23 mouse cellular contexts compared by ENCODE assay signal in genomic region chr14:45500052-45500451, GRCm38 (mm10). TPM values are rescaled to one million over a fixed set of nuclear protein-coding genes. Genes with fewer than 3 reads are reported as not detected.
DNase-seq lines count a peak whose midpoint lies in the region; ATAC-seq and TF ChIP-seq lines count a peak whose summit lies in the region.
"Had no signal": no experiment of that assay in that cellular context is flagged by ENCODE, and none has a peak within 500 bp of the region (broad histone marks: within the 10 kb centered on the region; RNA-seq: fewer than 3 reads in every experiment).

No protein-coding gene starts in this region.

- peak overlapping the region; percentile 2; the same call in 1 of the 2 replicates for H3K9ac ChIP-seq in heart, adult 2 months (ENCODE audit: low read depth, low read length)
- H3K9ac ChIP-seq in hindbrain, embryonic 13.5 days, result no peak overlapping the region
- H3K9ac ChIP-seq in hindbrain, embryonic 11.5 days (ENCODE audit: low read depth, low read length), result no peak overlapping the region
- H3K9ac ChIP-seq in neural tube, embryonic 14.5 days (replicated peaks; ENCODE audit: low read depth, low read length), result no peak overlapping the region
- H3K9ac ChIP-seq: embryonic facial prominence, embryonic 13.5 days; liver, embryonic 15.5 days had no signal

- H3K9me3 ChIP-seq in hindbrain, embryonic 13.5 days, result no peaks in the 10 kb centered on the region
- no peaks in the 10 kb centered on the region for H3K9me3 ChIP-seq in hindbrain, embryonic 11.5 days (ENCODE audit: control insufficient read depth, low read length)
- H3K9me3 ChIP-seq in neural tube, embryonic 14.5 days (ENCODE audit: control insufficient read depth, low read length), result no peaks in the 10 kb centered on the region
- H3K9me3 ChIP-seq: embryonic facial prominence, embryonic 13.5 days; limb, embryonic 10.5 days; liver, embryonic 15.5 days had no signal

- ATAC-seq in hindbrain, embryonic 13.5 days (ENCODE audit: low FRiP score), result no peak
- no peak for ATAC-seq in hindbrain, embryonic 11.5 days (ENCODE audit: low FRiP score)
- ATAC-seq in neural tube, embryonic 14.5 days (ENCODE audit: low read depth), result peak; percentile 21; the same call in 1 of the 2 replicates
- ATAC-seq: activated CD4-positive, CD25-positive, alpha-beta regulatory T cell, adult 4 months had no signal

- WGBS in heart, adult 2 months, result 69% methylated on average over 11 of the region's 11 CpGs
- 71% methylated on average over 11 of the region's 11 CpGs for WGBS in hindbrain, embryonic 13.5 days
- 92% methylated on average over 11 of the region's 11 CpGs for WGBS in hindbrain, embryonic 11.5 days
- 75% methylated on average over 11 of the region's 11 CpGs for WGBS in neural tube, embryonic 14.5 days

- peaks cover 17% of the 10 kb centered on the region for H3K79me2 ChIP-seq in heart, adult 2 months (replicated peaks; ENCODE audit: control insufficient read depth, insufficient read depth, low read length)

- TF ChIP-seq POLR2A in heart, adult 2 months (IDR thresholded peaks at IDR 0.05; ENCODE audit: insufficient read depth, low read depth, low read length), result no peak

- H3K4me1 ChIP-seq in heart, adult 2 months (ENCODE audit: control insufficient read depth, insufficient read depth, low read length), result peaks cover 22% of the 10 kb centered on the region
- H3K4me1 ChIP-seq in hindbrain, embryonic 13.5 days (replicated peaks), result peaks cover 6% of the 10 kb centered on the region
- H3K4me1 ChIP-seq in hindbrain, embryonic 11.5 days (replicated peaks; ENCODE audit: control insufficient read depth, insufficient read depth, low read length), result no peaks in the 10 kb centered on the region
- H3K4me1 ChIP-seq in neural tube, embryonic 14.5 days (ENCODE audit: control insufficient read depth, insufficient read depth, low read length), result no peaks in the 10 kb centered on the region
- H3K4me1 ChIP-seq: embryonic facial prominence, embryonic 13.5 days; limb, embryonic 10.5 days; liver, embryonic 15.5 days had no signal

- TF ChIP-seq CTCF in heart, adult 2 months (IDR thresholded peaks at IDR 0.05), result no peak

- H3K4me3 ChIP-seq in heart, adult 2 months, result no peak overlapping the region
- no peak overlapping the region for H3K4me3 ChIP-seq in hindbrain, embryonic 13.5 days
- H3K4me3 ChIP-seq in hindbrain, embryonic 11.5 days (ENCODE audit: low read depth, low read length), result no peak overlapping the region
- H3K4me3 ChIP-seq in neural tube, embryonic 14.5 days (ENCODE audit: low read depth, low read length), result no peak overlapping the region
- H3K4me3 ChIP-seq: embryonic facial prominence, embryonic 13.5 days; erythroblast, embryonic 14.5 days; gastrocnemius, adult 2 months; limb, embryonic 10.5 days; liver, embryonic 15.5 days had no signal

- peak overlapping the region; percentile 58 for H3K27ac ChIP-seq in heart, adult 2 months
- 0 out of 2 replicates have a peak overlapping the region, but pooled peaks have one; percentile 18 for H3K27ac ChIP-seq in hindbrain, embryonic 13.5 days
- H3K27ac ChIP-seq in hindbrain, embryonic 11.5 days (ENCODE audit: low read depth, low read length), result no peak overlapping the region
- H3K27ac ChIP-seq in neural tube, embryonic 14.5 days (ENCODE audit: low read depth, low read length), result no peak overlapping the region
- H3K27ac ChIP-seq: embryonic facial prominence, embryonic 13.5 days; limb, embryonic 10.5 days; liver, embryonic 15.5 days had no signal

- no peak for TF ChIP-seq EP300 in heart, adult 2 months (IDR thresholded peaks at IDR 0.05; ENCODE audit: insufficient read depth, low read depth, low read length)

- no peak for DNase-seq in heart, adult 2 months
- no peak for DNase-seq in heart, adult 9 months (ENCODE audit: low spot score in 2 of 2)
- no peak for DNase-seq in hindbrain, embryonic 11.5 days (ENCODE audit: low spot score)
- no peak for DNase-seq in neural tube, embryonic 10.5 days (ENCODE audit: extremely low spot score, low spot score)
- peak; percentile 24 for DNase-seq in retina, postnatal 1 day
- no peak for DNase-seq in gastrocnemius, postnatal 14 days
- DNase-seq: adrenal gland, adult 8-10 months; cerebellum, adult 2 months; cerebellum, postnatal 25 days; gastrocnemius, adult 2 months; kidney, adult 11 months; kidney, postnatal 14 days; liver; lung, postnatal 4 days; thymus, postnatal 14 days had no signal

- H3K27me3 ChIP-seq in heart, adult 2 months (ENCODE audit: control insufficient read depth, insufficient read depth, low read length), result no peaks in the 10 kb centered on the region
- H3K27me3 ChIP-seq in hindbrain, embryonic 13.5 days, result no peaks in the 10 kb centered on the region
- H3K27me3 ChIP-seq in hindbrain, embryonic 11.5 days (ENCODE audit: control insufficient read depth, insufficient read depth, low read length), result no peaks in the 10 kb centered on the region
- H3K27me3 ChIP-seq in neural tube, embryonic 14.5 days (ENCODE audit: control insufficient read depth, insufficient read depth, low read length), result no peaks in the 10 kb centered on the region
- H3K27me3 ChIP-seq: embryonic facial prominence, embryonic 13.5 days; liver, embryonic 15.5 days had no signal

- H3K4me2 ChIP-seq in hindbrain, embryonic 13.5 days, result no peak overlapping the region
- no peak overlapping the region for H3K4me2 ChIP-seq in hindbrain, embryonic 11.5 days (replicated peaks; ENCODE audit: low read depth, low read length)
- H3K4me2 ChIP-seq in neural tube, embryonic 14.5 days (ENCODE audit: low read depth, low read length), result no peak overlapping the region
- H3K4me2 ChIP-seq: embryonic facial prominence, embryonic 13.5 days; liver, embryonic 15.5 days had no signal

- H3K36me3 ChIP-seq in heart, adult 2 months (ENCODE audit: control insufficient read depth, insufficient read depth, low read length), result peaks cover 39% of the 10 kb centered on the region
- peaks cover 18% of the 10 kb centered on the region for H3K36me3 ChIP-seq in hindbrain, embryonic 13.5 days
- H3K36me3 ChIP-seq in hindbrain, embryonic 11.5 days (ENCODE audit: control insufficient read depth, insufficient read depth, low read length), result peaks cover 3% of the 10 kb centered on the region; the same call in 1 of the 2 replicates
- H3K36me3 ChIP-seq in neural tube, embryonic 14.5 days (ENCODE audit: control insufficient read depth, insufficient read depth, low read length), result no peaks in the 10 kb centered on the region

- intact Hi-C loops in heart, adult 2 months (cut with DNase I), result no loop called here
- intact Hi-C loops in gastrocnemius, postnatal 14 days (cut with DNase I; ENCODE audit: low total_unique reads), result no loop called here

RNA-seq across cellular contexts. Expression of gene Fermt2, which starts 29.9 kb away (rescaled TPM):
- total RNA-seq in heart, adult 2 months (2021), result 100 to 1,000 TPM; 230 to 250 TPM
- 80.7 and 175 TPM in 2 replicates for polyA plus RNA-seq in heart, adult 2 months (2012; rRNA removed)
- polyA plus RNA-seq in hindbrain, embryonic 13.5 days (2015; fragmentation: Nextera tagmentation; extraction: Ambion mirVana), result 67.7 and 77.2 TPM in 2 replicates
- polyA plus RNA-seq in hindbrain, embryonic 11.5 days (2014; fragmentation: Nextera tagmentation; extraction: Ambion mirVana), result 74.4 and 88.1 TPM in 2 replicates
- 61.1 and 67.9 TPM in 2 replicates for polyA plus RNA-seq in neural tube, embryonic 14.5 days (2014; fragmentation: Nextera tagmentation; extraction: Ambion mirVana)
- total RNA-seq in gastrocnemius, postnatal 14 days (2021), result 100 to 1,000 TPM; 180 to 188 TPM
- total RNA-seq: megakaryocyte-erythroid progenitor cell, adult 5-6 weeks had no signal
- polyA plus RNA-seq: erythroblast, embryonic 14.5 days had no signal

Comparison
In these comparisons a context has a peak if more than half of its experiments do, and no peak if none do; other contexts are left out.
1. H3K27ac ChIP-seq: peak in heart, adult 2 months (single experiment) and hindbrain, embryonic 13.5 days (single experiment); none in hindbrain, embryonic 11.5 days (single experiment) and neural tube, embryonic 14.5 days (single experiment).